Mouse (Mus musculus) heart, embryonic 14.5 days (tissue): ENCODE measurements around the gene Lrig2. TPM values are rescaled to one million over a fixed set of nuclear protein-coding genes. Genes with fewer than 3 reads are reported as not detected.
"Not testable (repeated sequence)": the region's sequence is repeated elsewhere in the genome, so short reads cannot be mapped to it uniquely, and the experiment has no call there.

Experiments used
- ATAC-seq: fragments of 200-750 bp; cut with Nextera tagmentation; 2 replicates; pipeline ENCODE4 v1.8.0; 2017; ENCODE audit warnings: low read depth, moderate TSS enrichment; ENCODE audit not compliant: insufficient number of reproducible peaks, insufficient read depth, low FRiP score
- H3K27ac ChIP-seq, 2 experiments: fragments of 200-500 bp in 1 of 2; fragments of 300-500 bp in 1 of 2; sonication (generic) in 1 of 2; replicated peaks in 1 of 2; 2 replicates each; pipeline ENCODE4 v1.5.1; 2012 to 2014; ENCODE audit warnings: low read depth in 2 of 2, low read length in 2 of 2, control low read depth in 1 of 2, mild to moderate bottlenecking in 1 of 2, mixed read lengths in 1 of 2; ENCODE audit not compliant: control insufficient read depth in 1 of 2, insufficient read depth in 1 of 2
- H3K27me3 ChIP-seq: fragments of 300-500 bp; sonication (generic); 2 replicates; pipeline ENCODE4 v1.6.1; 2014; ENCODE audit warnings: mild to moderate bottlenecking, low read length, control low read depth; ENCODE audit not compliant: control insufficient read depth, insufficient read depth
- H3K36me3 ChIP-seq: fragments of 300-500 bp; sonication (generic); 2 replicates; pipeline ENCODE4 v1.6.1; 2014; ENCODE audit warnings: mild to moderate bottlenecking, control low read depth, low read length, mixed read lengths; ENCODE audit not compliant: control insufficient read depth, insufficient read depth
- H3K4me1 ChIP-seq, 2 experiments: fragments of 200-500 bp in 1 of 2; fragments of 300-500 bp in 1 of 2; sonication (generic) in 1 of 2; 2 replicates each; pipeline ENCODE4 v1.6.1; 2012 to 2014; ENCODE audit warnings: low read length in 2 of 2, control low read depth in 1 of 2, mixed read lengths in 1 of 2; ENCODE audit not compliant: control insufficient read depth in 2 of 2, insufficient read depth in 2 of 2
- H3K4me2 ChIP-seq: fragments of 300-500 bp; sonication (generic); 2 replicates; pipeline ENCODE4 v1.6.1; 2014; ENCODE audit warnings: mild to moderate bottlenecking, low read length
- H3K4me3 ChIP-seq, 2 experiments: fragments of 200-500 bp in 1 of 2; fragments of 300-500 bp in 1 of 2; sonication (generic) in 1 of 2; 2 replicates each; pipeline ENCODE4 v1.5.1; 2012 to 2014; ENCODE audit warnings: low read length in 2 of 2, mild to moderate bottlenecking in 2 of 2, control low read depth in 1 of 2, low read depth in 1 of 2, moderate library complexity in 1 of 2; ENCODE audit not compliant: control insufficient read depth in 1 of 2, insufficient read depth in 1 of 2
- H3K9ac ChIP-seq: fragments of 300-500 bp; sonication (generic); 2 replicates; pipeline ENCODE4 v1.6.1; 2014; ENCODE audit warnings: mild to moderate bottlenecking, low read length
- H3K9me3 ChIP-seq: fragments of 300-500 bp; sonication (generic); 2 replicates; pipeline ENCODE4 v1.6.1; 2016; ENCODE audit warnings: low read length, control low read depth; ENCODE audit not compliant: control insufficient read depth
- WGBS: fragments of 180-500 bp; shearing (Covaris S2); extraction: QIAGEN DNeasy Blood & Tissue Kit; methylation state at CpG from one replicate; pipeline ENCODE4 v1.1.7; 2014; 5-methylcytosine and 5-hydroxymethylcytosine counted together
- polyA plus RNA-seq: library from polyadenylated mRNA; unstranded; fragments of >200 nt; fragmentation: Nextera tagmentation; extraction: Ambion mirVana; gene quantifications from 2 replicates; pipeline ENCODE4 v1.2.1, GENCODE M21; 2014

Lrig2 gene
- polyA plus RNA-seq, 1 experiment from 2014 or later, result 16.8 TPM

DNA sequence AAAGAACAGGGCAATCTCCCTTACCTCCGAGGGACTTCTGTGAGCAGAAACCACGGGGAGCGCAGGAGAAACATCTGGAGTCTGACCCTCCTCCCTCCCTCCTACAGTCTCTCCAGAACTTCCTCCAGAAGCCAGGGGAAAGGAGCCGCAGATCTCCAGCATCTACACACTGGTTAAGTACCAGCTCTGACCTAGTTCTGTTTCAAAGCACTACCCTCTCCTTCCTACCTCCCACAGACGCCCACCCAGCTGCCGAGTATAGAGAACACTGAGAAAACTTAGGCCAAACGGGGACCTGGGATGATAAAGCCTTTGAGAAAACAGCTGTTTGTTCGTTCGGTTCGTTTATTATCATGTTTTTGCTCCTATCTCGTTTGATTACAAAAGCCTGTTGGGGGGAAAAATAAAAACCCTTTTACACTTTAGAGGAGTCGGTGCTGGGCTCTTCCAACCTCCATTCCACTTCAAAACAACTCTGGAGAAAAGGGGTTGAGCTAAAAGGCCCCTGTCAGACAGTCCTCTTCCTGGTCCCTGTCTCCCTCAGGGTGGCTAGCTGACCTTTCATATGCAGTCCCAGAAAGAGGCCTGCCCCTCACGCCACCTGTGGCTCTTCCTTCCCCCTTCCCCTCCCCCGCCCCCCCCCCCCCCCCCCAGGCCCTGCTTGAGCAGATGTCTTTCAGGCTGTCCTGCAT is 80.4 kb downstream of the Lrig2 start:
- Histone ChIP-seq H3K9ac (peak overlapping the region; percentile 54), H3K27ac (peak overlapping the region; percentile 80), H3K4me3 (no peak overlapping the region), H3K36me3 (no peaks in the 10 kb centered on the region), H3K9me3 (no peaks in the 10 kb centered on the region), H3K4me1 (peaks cover 16 to 22% of the 10 kb centered on the region in 2 experiments), H3K4me2 (peak overlapping the region; percentile 34), H3K27me3 (no peaks in the 10 kb centered on the region)
- 10% methylated on average over 12 of the region's 14 CpGs for WGBS
- no peak for ATAC-seq

- 92% methylated on average over 2 of the region's 2 CpGs for WGBS
- not testable (repeated sequence) for H3K27ac ChIP-seq, H3K4me3 ChIP-seq, H3K9ac ChIP-seq, H3K9me3 ChIP-seq, H3K4me2 ChIP-seq, ATAC-seq, H3K36me3 ChIP-seq, H3K27me3 ChIP-seq
- peaks cover 14 to 18% of the 10 kb centered on the region in 2 experiments for H3K4me1 ChIP-seq
Measured at GRCm38 (mm10) chr3:104427354-104427753, 84.4 kb downstream of the Lrig2 start.

DNA sequence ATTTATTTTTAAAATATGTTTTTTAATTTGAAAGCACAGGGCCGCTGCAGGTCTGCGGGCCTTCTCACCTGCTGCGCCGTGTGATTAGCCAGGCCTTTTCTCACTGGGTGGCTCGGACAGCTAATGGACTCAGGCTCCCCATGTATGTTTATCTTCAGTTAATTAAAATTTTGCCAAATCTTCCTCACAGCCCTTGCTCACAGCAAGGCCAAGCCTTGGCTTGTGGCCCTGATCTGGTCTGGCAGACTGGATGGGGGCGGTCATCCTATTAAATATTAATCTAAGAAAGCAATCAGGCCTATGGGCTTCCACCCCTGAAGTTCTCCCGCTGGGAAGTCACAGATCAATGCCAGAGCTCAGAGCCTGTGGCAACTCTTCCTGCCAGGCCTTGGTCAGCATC is 87.4 kb downstream of the Lrig2 start:
- no peak overlapping the region for H3K4me3 ChIP-seq
- H3K4me2 ChIP-seq, result no peak overlapping the region
- H3K27me3 ChIP-seq, result no peaks in the 10 kb centered on the region
- no peak overlapping the region for H3K27ac ChIP-seq
- H3K36me3 ChIP-seq, result no peaks in the 10 kb centered on the region
- 86% methylated on average over 7 of the region's 7 CpGs for WGBS
- H3K4me1 ChIP-seq, result peaks cover 0 to 4% of the 10 kb centered on the region in 2 experiments; a peak in 2 of 4 replicates
- no peak for ATAC-seq
- no peak overlapping the region for H3K9ac ChIP-seq
- no peaks in the 10 kb centered on the region for H3K9me3 ChIP-seq

GRCm38 (mm10) chr3:104420929-104421328 is 90.8 kb downstream of the Lrig2 start:
- ATAC-seq, result no peak
- peaks cover 3 to 4% of the 10 kb centered on the region in 2 experiments; a peak in 3 of 4 replicates for H3K4me1 ChIP-seq
- H3K9me3 ChIP-seq, result no peaks in the 10 kb centered on the region
- no peak overlapping the region for H3K27ac ChIP-seq
- no peak overlapping the region for H3K4me3 ChIP-seq
- H3K27me3 ChIP-seq, result no peaks in the 10 kb centered on the region
- H3K4me2 ChIP-seq, result no peak overlapping the region
- H3K36me3 ChIP-seq, result no peaks in the 10 kb centered on the region
- H3K9ac ChIP-seq, result no peak overlapping the region
- WGBS, result 78% methylated on average over 7 of the region's 7 CpGs

DNA sequence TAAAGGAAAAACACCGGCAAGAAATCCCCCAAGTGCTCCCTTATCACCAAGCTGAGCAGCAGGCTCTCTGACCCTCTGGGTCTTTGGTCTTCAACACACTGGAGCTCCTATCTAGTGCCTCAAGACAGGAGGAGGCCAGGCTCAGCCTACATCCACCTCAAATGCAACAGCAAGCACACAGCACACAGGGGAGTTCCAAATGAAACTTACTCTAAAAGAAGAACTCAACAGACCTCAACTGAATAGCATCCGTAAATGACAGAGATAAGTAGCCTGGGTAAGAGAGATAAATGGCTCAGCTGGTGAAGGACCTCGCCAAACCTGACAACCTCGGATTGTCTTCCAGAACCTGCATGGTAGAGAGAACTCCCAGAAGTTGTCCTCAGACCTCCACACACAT is 91.7 kb downstream of the Lrig2 start:
- H3K36me3 ChIP-seq, result no peaks in the 10 kb centered on the region
- WGBS, result 14% methylated on average over 4 of the region's 4 CpGs
- no peaks in the 10 kb centered on the region for H3K9me3 ChIP-seq
- H3K4me1 ChIP-seq, result peaks cover 3 to 4% of the 10 kb centered on the region in 2 experiments; a peak in 3 of 4 replicates
- no peak overlapping the region for H3K9ac ChIP-seq
- no peak overlapping the region for H3K4me3 ChIP-seq
- H3K27ac ChIP-seq, result no peak overlapping the region
- no peaks in the 10 kb centered on the region for H3K27me3 ChIP-seq
- no peak for ATAC-seq
- H3K4me2 ChIP-seq, result no peak overlapping the region

DNA sequence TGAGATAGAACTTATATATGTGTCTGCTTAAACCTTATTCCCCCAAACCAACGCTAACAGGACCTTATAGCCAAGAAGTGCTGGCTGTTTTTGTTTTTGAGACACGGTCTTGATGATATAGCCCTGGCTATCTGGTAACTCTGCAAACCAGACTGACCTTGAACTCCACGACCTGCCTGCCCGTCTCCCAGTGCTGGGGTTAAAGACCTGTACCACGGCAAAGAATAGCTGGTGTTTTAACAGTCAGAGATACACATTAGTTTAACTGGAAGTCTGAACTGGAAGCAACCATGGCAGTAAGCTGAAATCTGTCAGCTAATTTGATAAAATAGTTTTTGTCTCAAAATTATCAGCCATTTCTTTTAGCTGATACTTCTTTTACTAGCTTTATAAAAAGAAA is 94.9 kb downstream of the Lrig2 start:
- Histone ChIP-seq H3K4me1 (peaks cover 3 to 4% of the 10 kb centered on the region in 2 experiments; a peak in 3 of 4 replicates), H3K9ac (no peak overlapping the region), H3K27ac (no peak overlapping the region), H3K27me3 (no peaks in the 10 kb centered on the region), H3K9me3 (no peaks in the 10 kb centered on the region), H3K36me3 (no peaks in the 10 kb centered on the region), H3K4me2 (no peak overlapping the region), H3K4me3 (no peak overlapping the region)
- 29% methylated on average over 5 of the region's 5 CpGs for WGBS
- ATAC-seq, result no peak

- ATAC-seq, result no peak
- Histone ChIP-seq H3K9ac (no peak overlapping the region), H3K36me3 (no peaks in the 10 kb centered on the region), H3K27ac (no peak overlapping the region), H3K4me1 (peaks cover 0 to 3% of the 10 kb centered on the region in 2 experiments; a peak in 2 of 4 replicates), H3K4me3 (no peak overlapping the region), H3K4me2 (no peak overlapping the region), H3K27me3 (no peaks in the 10 kb centered on the region), H3K9me3 (no peaks in the 10 kb centered on the region)
- whole genome bisulfite sequencing, result 84% methylated on average over 6 of the region's 6 CpGs
Measured at GRCm38 (mm10) chr3:104412482-104412881, 99.2 kb downstream of the Lrig2 start.

DNA sequence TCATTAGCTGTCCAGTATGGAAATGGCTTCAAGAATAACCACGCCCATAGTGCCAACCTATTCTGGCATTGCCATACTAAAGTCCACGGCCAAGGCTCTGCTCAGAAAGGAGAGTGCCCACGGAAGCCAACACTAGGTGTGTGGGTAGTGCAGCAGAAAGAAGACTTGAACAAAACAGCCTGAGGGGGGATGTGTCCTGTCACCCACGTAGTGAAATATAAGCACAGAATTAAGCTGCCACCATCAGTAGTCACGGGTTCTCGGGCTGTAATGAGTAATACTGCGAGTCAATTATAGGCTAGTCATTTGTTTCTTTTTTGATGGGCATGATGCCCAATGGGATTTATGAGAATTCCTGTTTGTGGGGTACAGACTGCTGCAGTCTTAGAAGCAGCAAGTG is 104.2 kb downstream of the Lrig2 start:
- WGBS, result 85% methylated on average over 7 of the region's 7 CpGs

More for the DNA sequence above, 104.2 kb downstream of the Lrig2 start:
- Histone ChIP-seq H3K27me3 (no peaks in the 10 kb centered on the region), H3K27ac (no peak overlapping the region), H3K9ac (no peak overlapping the region), H3K9me3 (no peaks in the 10 kb centered on the region), H3K4me1 (peaks cover 2 to 10% of the 10 kb centered on the region in 2 experiments; a peak in 3 of 4 replicates), H3K36me3 (no peaks in the 10 kb centered on the region), H3K4me2 (no peak overlapping the region), H3K4me3 (no peak overlapping the region)
- ATAC-seq, result no peak
